Mouse (Mus musculus): ENCODE results near the gene Itpr3.
A peak's percentile ranks its signal among the peaks of the same experiment; 100 is the strongest.

Gene Itpr3

DNA sequence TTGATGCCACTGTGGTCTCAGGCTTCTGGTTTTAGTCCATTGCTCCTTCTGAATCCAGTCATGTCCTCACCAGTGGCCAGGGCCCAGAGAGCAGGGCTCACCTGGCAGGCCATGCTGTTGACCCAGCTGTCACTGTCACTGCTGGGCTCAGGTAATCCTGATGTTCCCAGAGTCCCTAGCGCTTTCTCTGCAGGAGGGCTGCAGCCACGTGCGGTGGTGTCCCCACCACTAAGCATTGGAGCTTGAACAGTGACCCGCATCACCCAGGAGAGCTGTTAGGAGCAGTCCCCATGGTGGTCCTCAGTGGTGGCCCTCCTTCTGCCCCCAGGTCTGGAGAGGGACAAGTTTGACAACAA, 62.4 kb downstream of the Itpr3 start:
- no peak for DNase-seq (ENCODE audit: low read depth)

DNA sequence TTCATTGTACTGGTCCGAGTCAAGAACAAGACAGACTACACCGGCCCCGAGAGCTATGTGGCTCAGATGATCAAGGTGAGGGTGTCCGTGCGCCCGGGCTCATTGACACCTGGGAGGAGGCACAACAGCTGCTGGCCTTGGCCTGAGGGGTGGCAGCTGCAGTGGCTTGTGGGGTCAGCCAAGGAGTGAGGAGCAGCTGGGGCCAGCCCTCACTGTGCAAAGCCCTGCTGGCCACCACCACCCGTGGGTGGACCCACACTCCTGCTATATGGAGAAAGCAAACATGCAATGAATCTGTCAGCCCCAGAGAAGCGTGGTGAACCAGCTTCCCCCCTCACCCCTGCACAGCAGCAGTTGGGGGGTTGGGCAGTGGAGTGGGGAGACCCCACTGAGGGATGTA, 62.9 kb downstream of the Itpr3 start:
- DNase-seq (ENCODE audit: low read depth), result no peak

DNA sequence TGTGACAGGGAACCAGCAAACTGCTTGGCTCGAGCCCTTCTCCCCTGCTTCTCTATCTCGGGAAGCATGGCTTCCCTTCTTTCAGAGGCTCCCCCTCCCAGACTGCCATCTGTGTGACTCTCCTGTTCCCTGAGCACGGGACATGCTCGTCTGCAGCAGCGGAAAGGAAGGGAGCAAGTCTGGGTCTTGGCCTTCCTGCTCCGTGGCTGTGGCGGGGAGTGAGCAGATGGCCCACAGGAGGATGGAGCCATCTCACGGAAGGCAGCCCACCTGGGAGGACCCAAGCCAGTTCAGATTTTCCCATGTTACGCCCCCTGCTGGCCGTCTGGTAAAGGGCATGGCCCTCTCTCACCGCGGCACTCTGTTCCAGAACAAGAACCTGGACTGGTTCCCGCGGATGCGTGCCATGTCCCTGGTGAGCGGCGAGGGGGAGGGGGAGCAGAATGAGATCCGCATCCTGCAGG, 63.5 kb downstream of the Itpr3 start:
- no peak for DNase-seq (ENCODE audit: low read depth)

DNA sequence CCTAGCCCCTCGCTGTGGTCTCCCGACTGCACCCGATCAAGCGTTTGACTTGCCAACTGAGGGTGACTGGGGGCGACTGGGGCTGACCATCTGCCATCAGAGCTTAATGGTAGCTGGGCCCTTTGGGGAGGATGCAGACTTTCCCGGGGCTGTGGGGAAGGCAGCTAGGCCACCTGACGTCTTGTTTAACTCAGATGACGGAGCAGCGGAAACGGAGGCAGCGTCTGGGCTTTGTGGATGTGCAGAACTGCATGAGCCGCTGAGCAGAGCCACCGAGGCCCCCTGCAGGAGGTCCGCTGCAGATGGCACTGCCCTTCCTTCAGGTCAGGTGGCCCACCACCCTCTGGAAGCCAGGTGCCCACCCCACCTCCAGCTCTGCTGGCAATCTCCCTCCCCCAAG, 64.2 kb downstream of the Itpr3 start:
- DNase-seq (ENCODE audit: low read depth), result no peak

DNA sequence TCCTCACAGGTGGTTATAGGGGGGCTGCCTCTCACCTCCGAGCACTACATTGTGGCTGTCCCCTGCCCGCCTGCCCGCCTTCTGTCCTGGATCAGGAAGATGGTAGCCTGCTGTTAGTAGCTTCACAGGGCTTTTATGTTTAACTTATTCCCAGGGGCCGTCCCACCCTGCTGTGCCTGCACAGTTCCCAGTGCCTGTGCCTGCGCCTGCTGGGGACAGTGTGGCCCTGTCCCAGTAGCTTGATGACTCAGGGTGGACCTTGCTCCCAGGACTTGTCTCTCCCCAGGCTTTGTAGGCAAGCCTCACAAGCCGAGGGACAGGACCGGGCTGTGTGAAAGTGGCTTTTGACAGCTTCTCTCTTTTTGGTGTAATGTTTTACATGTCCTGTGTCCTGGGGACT, 64.7 kb downstream of the Itpr3 start:
- no peak for DNase-seq (ENCODE audit: low read depth)

DNA sequence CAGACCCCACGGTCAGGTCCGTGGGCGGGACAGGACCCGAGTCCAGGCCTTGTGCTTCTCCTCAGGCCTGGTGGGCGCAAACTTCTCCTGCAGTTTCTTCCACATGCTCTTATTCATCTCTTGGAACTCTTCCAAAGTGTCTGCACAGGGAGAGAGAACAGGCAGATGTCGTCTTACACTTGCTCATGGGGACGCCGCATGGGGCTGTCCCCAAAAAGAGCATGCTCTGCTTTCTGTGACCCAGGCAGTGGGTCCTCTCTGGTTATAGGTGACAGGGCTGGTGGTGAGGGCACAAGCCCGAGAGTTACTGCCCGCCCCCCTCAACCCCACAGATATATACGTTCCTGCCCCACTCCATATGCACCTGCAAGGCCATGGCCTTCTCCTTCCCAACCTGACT, 65.6 kb downstream of the Itpr3 start:
- DNase-seq (ENCODE audit: low read depth), result no peak

DNA sequence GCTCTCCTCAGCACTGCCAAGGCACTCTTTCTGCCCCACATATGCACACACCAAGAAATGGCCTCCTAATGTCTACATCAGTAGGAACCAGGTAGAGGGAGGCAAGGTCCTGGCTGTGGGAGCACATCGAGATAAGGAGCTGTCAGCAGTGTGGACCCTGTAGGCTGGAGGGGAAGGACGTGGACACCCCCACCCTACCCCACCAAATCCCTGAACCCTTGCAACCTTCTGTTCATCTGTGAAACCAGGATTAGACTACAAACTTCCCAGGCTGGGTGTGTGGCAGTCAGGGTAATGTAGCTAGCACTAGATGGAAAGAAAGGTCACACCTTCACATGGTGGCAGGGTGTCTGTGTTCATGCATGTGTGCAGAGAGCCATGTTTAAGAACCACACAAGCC, 66.0 kb downstream of the Itpr3 start:
- DNase-seq (ENCODE audit: low read depth), result no peak

DNA sequence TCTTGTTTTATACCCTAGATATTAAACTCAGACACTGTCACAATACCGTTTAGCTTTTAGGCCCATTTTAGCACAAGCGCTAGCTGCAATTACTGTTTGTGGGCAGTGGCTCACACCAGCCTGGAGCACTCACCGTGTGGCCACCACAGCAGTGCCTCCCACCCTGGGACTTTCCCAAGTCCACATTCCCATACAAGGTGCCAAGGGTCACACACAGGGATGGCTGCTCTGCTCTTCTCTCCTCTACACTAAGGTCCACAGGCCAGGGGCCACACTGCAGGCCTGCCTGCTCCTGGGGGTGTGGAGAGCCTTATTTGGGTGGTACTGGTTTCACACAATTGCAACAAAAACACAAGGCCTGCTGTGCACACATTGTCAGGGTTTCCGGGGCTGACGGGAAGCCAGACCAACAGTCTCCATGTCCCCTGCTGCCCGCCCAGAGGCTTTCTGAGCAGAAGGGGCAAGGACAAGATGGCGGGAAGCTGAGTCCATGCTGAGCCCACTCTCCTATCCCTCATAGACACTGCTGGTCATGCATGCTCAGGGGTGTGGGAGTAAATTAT, 66.8 kb downstream of the Itpr3 start:
- DNase-seq (ENCODE audit: low read depth), result no peak

DNA sequence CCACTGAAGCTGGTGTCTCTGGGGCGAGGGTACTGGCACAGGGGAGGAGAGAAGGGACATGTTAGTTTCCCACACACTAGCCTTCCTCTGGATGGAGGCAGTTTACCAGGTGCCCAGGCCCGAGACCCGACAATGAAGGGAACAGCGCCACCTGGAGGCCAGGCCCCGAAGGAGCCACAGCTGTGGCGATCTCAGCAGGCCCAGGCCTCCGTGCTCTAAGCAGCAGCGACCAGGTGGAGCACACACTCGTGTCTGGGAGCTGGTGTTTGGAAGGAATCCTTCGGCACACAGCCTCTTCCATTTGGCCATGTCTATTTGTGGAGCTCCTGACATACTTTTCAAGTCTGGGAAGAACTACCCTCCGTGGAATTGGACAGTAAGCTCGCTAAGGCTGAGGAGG, 68.1 kb downstream of the Itpr3 start:
- peak; percentile 58 for DNase-seq (ENCODE audit: low read depth)

DNA sequence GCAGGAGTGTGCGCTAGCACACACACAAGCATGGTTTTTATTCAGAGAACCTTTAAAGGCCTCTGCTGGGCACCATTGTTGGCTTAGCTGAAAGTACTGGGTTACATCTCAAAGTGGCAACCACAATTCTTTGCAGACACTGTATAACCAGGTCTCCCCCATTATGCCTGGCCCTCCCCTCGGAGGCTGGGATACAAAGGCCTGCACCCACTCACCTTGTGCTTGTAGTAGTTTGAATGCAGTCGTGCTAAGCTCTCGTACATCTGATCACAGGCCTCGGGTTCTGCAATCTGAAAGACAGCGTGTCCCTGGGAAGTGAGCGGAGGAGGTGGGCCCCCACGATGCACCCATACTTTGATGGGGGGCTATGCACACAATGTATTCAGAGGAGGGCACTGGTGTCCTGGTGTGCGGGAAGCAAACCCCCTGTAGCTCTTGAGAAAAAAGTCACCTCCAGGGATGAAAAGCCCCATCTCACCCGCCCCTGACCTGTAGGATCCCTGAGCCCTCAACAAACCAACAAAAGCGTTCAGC, 68.6 kb downstream of the Itpr3 start:
- DNase-seq (ENCODE audit: low read depth), result no peak

DNA sequence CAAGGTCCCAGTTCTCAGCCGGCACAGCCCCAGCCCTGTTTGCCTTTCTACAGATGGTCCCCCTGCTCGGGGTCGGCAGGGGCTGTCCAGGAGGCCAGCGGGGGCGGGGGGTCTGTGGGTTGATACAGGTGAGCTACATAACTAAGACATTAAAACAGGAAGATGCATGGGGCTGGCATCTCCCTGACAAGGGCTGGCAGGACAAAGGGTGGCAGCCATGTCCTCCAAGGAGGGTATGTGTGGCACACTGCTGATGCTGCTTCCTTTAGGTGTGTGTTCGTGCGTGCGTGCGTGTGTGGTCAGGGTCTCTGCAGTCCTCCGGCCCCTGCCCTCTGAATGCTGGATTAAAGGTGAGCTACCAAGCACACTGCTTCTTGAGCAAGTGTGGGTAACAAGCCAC, 69.9 kb downstream of the Itpr3 start:
- DNase-seq (ENCODE audit: low read depth), result no peak

DNA sequence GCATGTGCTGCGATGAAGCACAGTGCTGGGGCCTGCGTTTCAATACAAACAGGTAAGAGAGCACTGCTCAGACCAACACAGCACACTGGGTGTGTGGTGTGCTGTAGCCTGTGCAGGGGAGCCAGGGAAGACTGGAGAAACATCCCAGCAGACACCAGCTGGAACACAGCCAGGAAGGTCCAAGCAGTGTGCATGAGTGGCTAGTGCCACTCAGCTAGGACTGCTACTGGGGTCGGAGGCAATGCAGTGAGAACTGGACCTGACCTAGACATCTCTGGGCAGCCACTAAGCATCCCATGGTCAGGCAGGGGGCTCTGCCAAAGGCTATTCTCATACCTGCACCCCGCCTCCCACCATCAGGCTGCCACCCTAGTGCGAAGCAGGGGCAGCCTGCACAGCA, 71.1 kb downstream of the Itpr3 start:
- DNase-seq (ENCODE audit: low read depth), result no peak

DNA sequence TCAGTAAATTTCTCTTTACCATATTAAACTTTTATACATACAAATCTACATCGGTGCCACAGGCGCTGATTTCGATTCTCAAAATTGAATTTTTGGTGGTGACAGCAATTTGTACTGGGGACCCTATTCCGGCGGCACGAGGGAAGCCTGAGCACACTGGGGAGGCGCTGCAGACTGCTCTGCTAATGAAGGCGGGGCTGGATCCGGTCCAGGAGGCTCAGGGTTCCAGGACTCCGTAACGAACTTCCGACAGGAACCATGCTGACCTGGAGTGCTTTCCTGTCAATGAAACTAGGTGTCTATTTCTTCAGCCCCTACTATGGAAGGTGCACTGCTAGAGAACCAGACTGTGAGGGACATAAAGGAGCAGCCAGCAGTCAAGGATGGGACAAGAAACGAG, 72.2 kb downstream of the Itpr3 start:
- DNase-seq (ENCODE audit: low read depth), result no peak

DNA sequence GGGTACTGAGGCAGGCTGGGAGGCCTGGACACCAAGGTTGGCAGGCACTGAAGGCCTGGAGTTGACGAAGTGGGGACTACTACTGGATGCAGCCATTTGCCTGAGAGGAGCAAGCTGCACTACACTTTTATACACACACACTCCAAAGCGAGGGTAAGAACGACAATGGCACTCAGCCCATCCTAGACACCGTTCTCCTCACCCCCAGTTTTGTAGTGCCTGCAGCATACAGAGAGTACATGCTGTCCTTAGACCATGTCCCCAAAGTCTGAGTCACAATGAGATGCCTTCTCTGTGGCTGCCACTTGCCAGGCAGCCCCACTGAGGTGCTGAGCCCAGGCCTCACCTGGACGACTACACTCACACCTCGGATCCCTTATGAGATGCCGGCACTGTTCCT, 72.7 kb downstream of the Itpr3 start:
- no peak for DNase-seq (ENCODE audit: low read depth)

DNA sequence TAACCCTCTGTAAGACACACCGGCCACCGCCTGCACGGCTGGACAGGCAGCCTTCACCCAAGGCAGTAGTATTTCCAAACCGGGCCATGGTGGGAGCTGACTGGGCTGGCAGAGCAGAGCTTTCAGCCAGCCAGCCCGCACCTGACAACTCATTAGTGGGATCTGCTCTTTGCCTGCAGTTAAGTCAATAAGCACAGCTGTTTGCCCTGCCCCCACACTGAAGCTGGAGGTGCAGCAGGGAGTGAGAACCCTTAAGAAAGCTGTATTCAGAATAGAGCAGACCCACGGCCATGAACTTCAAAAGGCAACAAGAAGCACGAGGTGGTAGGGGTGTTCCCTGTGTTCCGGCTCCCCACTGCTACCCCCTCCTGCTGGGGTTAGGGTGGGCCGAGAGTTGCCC, 73.1 kb downstream of the Itpr3 start:
- DNase-seq (ENCODE audit: low read depth), result no peak

DNA sequence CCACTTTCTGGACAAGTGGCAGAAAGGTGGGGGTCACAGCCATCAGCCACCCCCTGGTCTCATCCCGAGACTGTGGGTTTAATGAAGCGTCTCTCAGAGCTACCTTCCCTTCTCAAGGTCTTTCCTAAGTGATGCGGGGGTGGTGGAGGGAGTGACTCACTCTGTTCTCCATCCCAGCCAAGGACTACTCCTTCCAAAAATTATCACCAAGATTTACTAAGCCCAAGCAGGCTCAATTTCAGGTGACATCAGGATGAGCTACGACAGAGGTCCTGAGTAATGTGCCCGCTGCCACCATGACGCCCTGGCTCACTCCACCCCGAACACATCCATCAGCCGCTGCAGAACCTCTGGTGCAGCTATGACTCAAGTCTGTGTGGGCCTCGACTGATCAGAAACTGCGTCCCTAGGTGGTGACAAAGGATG, 74.1 kb downstream of the Itpr3 start:
- no peak for DNase-seq (ENCODE audit: low read depth)

DNA sequence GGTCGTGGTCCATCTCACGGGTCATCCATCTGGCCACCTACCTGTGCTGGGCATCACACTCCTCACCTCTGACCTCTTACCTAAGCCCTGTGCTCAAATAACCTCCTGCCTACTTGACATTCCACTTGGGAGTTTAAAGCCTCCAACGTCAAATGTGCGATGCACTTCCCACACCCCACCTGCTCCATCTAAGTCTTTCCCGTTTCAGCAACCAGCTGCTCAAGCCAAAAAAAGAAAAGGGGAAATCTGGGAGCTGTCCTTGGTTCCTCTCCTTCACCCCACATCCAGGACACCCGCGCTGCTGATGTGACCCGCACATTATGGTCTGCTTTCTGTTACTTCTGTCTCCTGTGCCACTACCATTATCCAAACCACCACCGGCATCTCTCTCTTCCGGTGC, 75.1 kb downstream of the Itpr3 start:
- no peak for DNase-seq (ENCODE audit: low read depth)

DNA sequence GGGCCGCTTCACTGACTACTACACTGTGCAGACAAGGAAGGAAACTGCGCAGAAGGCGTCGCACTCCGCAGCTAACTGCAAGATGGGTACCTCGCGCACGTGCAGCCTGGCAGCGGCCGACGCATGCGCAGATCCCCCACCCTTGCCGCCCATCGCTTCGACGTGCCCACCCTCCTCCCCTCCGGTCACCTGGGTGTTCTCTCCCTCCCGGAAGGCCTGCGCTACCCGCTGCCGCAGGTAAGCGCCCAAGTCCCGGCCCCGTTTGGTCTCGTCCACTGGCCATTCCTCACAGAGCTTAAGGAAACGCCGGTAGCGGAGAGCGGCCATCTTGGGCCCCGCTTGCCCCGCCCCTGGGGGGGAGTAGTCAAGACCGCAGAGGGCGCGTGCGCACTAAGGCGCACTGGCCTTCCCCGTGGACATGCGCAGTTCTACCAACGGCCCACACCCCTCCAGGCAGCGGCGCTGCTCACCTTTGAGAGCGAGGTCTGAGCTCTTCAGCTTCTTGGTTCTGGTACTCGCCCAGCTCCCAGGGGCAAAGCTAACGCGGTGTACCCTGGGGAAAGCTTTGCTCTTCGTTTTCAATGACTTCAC, 76.5 kb downstream of the Itpr3 start, which contains the start of gene Uqcc2:
Gene Uqcc2, minus strand, starts transcription at position 366 of the 591 bp plus-strand sequence.
- peak; percentile 89 for DNase-seq (ENCODE audit: low read depth)

DNA sequence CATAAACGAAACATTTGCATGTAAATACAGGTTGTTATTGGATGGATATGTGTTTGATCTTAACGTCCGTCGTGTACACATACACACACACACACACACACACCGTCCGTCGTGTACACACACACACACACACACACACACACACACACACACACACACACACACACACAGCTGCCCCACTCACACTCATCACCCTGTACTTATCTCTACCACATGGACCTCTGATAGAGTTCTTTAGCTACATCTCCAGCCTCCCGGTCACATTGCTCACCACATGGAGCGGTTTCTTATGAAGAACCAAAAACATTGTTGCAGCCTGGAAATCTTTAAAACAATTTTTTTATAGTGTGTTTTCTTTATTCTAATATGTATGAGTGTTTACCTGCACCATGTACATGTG, 77.1 kb downstream of the Itpr3 start:
- DNase-seq (ENCODE audit: low read depth), result no peak

DNA sequence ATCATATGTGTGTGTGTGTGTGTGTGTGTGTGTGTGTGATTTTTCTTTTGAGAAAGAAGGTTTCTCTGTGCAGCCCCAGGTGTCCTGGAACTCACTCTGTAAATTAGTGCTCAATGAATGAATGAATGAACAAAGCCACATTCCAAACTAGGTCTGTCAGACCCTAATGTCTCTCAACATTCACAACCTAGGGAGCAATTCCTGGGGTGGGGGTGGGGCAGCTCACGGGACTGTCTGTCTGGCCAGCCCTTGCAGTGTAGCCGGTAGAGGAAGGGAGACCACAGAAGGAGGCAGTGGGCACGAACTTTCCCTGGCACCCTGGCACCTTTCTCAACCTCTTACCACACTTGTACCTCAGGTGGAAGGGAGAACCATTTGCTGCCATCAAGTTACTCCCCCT, 77.6 kb downstream of the Itpr3 start:
- DNase-seq (ENCODE audit: low read depth), result no peak

DNA sequence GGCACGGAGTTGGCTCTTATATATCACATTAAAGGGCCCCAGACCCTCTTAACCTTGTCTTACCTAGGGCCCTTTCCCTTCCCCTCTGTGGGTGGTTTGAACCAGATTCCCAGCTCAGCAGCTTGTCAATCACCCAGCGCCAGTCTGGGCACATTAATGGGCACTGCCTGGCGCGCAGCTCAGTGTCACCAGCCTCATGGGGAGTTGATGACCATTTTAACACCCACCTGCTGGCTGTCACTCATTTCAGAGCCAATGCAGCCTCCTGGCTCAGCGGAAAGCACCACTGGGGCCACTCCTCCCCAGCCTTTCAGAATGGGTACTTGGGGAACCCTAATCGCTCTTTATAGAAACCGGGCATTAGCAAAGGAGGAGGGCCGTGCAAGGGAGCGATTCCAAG, 81.3 kb downstream of the Itpr3 start:
- DNase-seq (ENCODE audit: low read depth), result no peak

DNA sequence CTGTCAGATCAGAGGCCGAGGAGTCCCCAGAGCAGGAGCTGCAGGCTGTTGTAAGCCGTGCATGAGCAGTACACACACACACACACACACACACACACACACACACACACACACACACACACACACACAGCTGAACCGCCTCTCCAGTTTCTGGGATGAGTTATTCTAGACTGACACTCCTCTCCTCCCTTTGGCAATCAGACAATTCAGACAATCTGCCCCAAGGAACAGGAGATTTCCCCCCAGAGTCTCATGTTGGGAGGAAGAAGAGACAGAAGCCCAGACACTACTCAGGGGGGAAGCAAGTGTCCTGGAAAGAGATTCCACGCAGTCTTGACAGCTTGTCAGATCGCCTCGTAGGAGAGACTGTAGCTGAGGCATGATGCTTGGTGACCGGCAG, 82.2 kb downstream of the Itpr3 start:
- DNase-seq (ENCODE audit: low read depth), result no peak

DNA sequence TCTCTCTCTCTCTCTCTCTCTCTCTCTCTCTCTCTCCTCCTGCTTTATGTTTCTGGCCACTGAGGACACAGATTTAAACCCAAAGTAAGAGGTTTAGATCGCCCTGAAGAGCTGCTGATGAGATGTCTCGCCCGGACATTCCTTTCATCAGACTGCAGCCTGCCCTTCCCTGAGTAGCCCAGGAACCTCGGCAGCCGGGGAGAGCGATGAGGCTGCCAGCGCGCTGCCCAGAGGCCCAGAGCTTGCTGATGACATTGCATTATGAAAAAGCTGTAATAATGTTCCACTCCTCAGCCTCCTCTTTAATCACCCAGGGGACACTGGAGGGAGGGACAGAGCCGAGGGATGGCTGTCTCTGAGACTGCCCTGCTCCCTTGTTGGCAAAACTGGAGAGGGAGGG, 83.2 kb downstream of the Itpr3 start:
- DNase-seq (ENCODE audit: low read depth), result no peak

DNA sequence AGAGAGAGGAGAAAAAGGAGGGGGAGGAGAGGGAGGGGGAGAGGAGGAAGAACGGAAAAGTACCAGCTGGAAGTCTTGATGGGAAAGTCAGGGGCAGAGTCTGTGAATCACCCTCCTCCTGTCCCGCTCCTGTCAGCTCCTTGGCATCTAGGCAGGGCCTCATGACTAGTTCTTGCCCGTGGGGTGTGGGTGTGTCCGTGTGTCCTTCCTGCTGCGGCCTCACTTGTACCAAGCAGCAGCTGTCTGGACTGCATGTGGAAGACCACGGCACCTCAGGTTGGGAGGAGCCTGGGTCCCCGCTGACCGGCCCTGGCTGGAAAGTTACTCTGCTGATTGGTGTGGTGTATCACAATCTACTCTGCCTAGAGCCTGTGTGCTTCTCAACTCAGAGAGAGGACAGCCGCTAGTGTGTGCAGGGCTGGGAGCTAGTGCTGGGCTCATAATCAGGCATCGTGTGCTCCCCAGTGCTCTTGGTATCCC, 84.9 kb downstream of the Itpr3 start:
- no peak for DNase-seq (ENCODE audit: low read depth)
